Mouse (Mus musculus): ENCODE results near the gene Capn12.

Gene Capn12

GRCm38 (mm10) chr7:28921722-28922465 lies 40.7 kb downstream of the Capn12 start:
- DNase-seq: no peak

GRCm38 (mm10) chr7:28922606-28923005 lies 41.4 kb downstream of the Capn12 start:
- no peak for DNase-seq

GRCm38 (mm10) chr7:28923865-28924291 lies 42.7 kb downstream of the Capn12 start:
- peak; percentile 60 to 64 for DNase-seq

GRCm38 (mm10) chr7:28924802-28925201 lies 43.6 kb downstream of the Capn12 start:
- no peak for DNase-seq

GRCm38 (mm10) chr7:28925317-28925716 lies 44.1 kb downstream of the Capn12 start:
- peak; percentile 88 to 95 for DNase-seq

GRCm38 (mm10) chr7:28926172-28926571 lies 45.0 kb downstream of the Capn12 start:
- DNase-seq: no peak

- peak; percentile 85 to 89 for DNase-seq
Measured at GRCm38 (mm10) chr7:28929381-28929780, 48.2 kb downstream of the Capn12 start.

- DNase-seq: no peak
Measured at GRCm38 (mm10) chr7:28930320-28931031, 49.3 kb downstream of the Capn12 start.

- peak; percentile 70 to 85 for DNase-seq
Measured at GRCm38 (mm10) chr7:28931032-28931694, 49.9 kb downstream of the Capn12 start.

- DNase-seq: no peak
Measured at GRCm38 (mm10) chr7:28931695-28932039, 50.4 kb downstream of the Capn12 start.

GRCm38 (mm10) chr7:28932421-28933041 lies 51.3 kb downstream of the Capn12 start:
- DNase-seq: peak in 1 of 2 experiments; percentile 88

- DNase-seq: no peak
Measured at GRCm38 (mm10) chr7:28933825-28934224, 52.6 kb downstream of the Capn12 start.

GRCm38 (mm10) chr7:28936787-28937186 lies 55.6 kb downstream of the Capn12 start:
- peak in 1 of 2 experiments; percentile 58 for DNase-seq

GRCm38 (mm10) chr7:28938654-28939053 lies 57.4 kb downstream of the Capn12 start:
- no peak for DNase-seq

- DNase-seq: peak; percentile 69 to 83
Measured at GRCm38 (mm10) chr7:28939418-28940183, 58.4 kb downstream of the Capn12 start.

- no peak for DNase-seq
Measured at GRCm38 (mm10) chr7:28941129-28941528, 59.9 kb downstream of the Capn12 start.

GRCm38 (mm10) chr7:28941542-28941941 lies 60.3 kb downstream of the Capn12 start:
- DNase-seq: peak; percentile 58 to 74
